18 mouse cellular contexts compared by ENCODE assay signal in the genomic region with DNA sequence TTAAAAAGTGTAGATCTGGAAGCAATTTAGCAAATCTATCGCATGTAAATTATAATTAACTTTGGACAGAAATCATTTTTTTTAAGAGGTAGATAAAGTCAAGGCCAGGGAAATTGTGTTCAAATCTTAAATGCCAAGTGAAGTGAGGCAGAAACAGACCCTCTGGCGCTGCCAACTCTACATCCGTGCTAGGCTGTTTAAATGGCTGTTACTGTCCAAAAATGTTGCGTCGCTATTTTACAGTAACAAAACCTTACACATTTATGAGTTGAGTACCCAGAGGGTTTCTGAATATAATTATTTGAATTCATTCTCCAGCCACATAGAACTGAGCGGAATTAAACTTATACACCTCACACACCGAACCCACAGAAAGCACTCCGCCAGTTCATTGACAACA. TPM values are rescaled to one million over a fixed set of nuclear protein-coding genes. Genes with fewer than 3 reads are reported as not detected.
"Had no signal": no experiment of that assay in that cellular context is flagged by ENCODE, and none has a peak within 500 bp of the region (broad histone marks: within the 10 kb centered on the region; RNA-seq: fewer than 3 reads in every experiment).

No protein-coding gene starts in this region.

- H3K36me3 ChIP-seq: limb, embryonic 13.5 days; liver, embryonic 13.5 days had no signal

- H3K9ac ChIP-seq: limb, embryonic 13.5 days; liver, embryonic 13.5 days had no signal

- H3K4me1 ChIP-seq: limb, embryonic 13.5 days; liver, embryonic 13.5 days had no signal

- H3K9me3 ChIP-seq: limb, embryonic 13.5 days; liver, embryonic 13.5 days had no signal

- H3K27ac ChIP-seq: kidney, postnatal 0 days; layer of hippocampus, adult 2 months; limb, embryonic 13.5 days; liver, embryonic 13.5 days had no signal

- DNase-seq: kidney, adult 2 months; kidney, postnatal 25 days; layer of hippocampus, adult 9-11 months; liver, embryonic 13.5 days; lung, adult 2 months; lung, postnatal 14 days; lung, postnatal 4 days; midbrain, embryonic 14.5 days; thymus, adult 18-20 months; thymus, postnatal 36 days had no signal

- H3K4me3 ChIP-seq: layer of hippocampus, adult 2 months; limb, embryonic 13.5 days; liver, embryonic 13.5 days had no signal

- H3K27me3 ChIP-seq: limb, embryonic 13.5 days; liver, embryonic 13.5 days had no signal

- H3K4me2 ChIP-seq: limb, embryonic 13.5 days; liver, embryonic 13.5 days; midbrain, embryonic 11.5 days had no signal

RNA-seq across cellular contexts. Expression of a gene that starts 13.6 kb away (rescaled TPM):
- total RNA-seq: liver, adult 2 months; megakaryocyte progenitor cell, adult 5-6 weeks; megakaryocyte-erythroid progenitor cell, adult 5-6 weeks had no signal
- polyA plus RNA-seq: liver, adult 2 months; small intestine, adult 2 months had no signal
